Mouse (Mus musculus): Measurements from ENCODE around the gene Scpep1. TPM values are rescaled to one million over a fixed set of nuclear protein-coding genes. Genes with fewer than 3 reads are reported as not detected.

Gene Scpep1
- polyA plus RNA-seq, 1 experiment from 2014 or later, result 77.4 TPM

- Histone ChIP-seq H3K4me3 (no peak within 1 kb of the TSS), H3K36me3 (no peaks in the 10 kb centered on the region), H3K9me3 (no peaks in the 10 kb centered on the region), H3K27me3 (no peaks in the 10 kb centered on the region), H3K4me1 (peaks cover 7% of the 10 kb centered on the region; the same call in 1 of the 2 replicates), H3K9ac (no peak within 1 kb of the TSS), H3K27ac (no peak within 1 kb of the TSS), H3K4me2 (replicated peaks) (no peak within 1 kb of the TSS)
- no peak for ATAC-seq (ENCODE audit: insufficient number of reproducible peaks, insufficient read depth, low FRiP score, low TSS enrichment)
- WGBS, result 33% methylated on average over 2 of the region's 2 CpGs
Measured at GRCm38 (mm10) chr11:88970202-88970732, 15.0 kb upstream of the Scpep1 start, which contains the start of gene Coil. Gene Coil (plus strand): TSS chr11:88970252.

DNA sequence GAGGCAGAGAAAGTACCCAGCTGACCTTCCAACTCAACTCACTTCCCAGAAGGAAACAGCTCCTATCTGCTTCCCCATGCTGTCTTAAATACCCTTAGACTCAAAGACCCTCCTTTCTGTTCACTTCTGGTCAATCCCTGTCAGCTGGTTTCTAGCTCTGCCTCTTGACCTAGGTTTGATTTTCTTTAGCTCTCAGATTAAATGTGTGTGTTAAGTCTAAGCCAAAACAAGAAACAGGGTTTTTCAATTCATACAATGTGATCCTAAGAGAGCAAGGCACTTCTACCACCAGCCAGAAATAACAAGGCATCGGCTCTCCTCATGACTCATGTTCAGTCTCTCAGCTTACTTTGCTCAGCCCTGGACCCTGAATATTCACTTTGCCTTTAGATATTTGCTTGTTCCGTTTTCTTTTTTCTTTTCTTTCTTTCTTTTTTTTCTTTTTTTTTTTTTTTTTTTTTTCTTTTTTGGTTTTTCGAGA, 11.7 kb upstream of the Scpep1 start, which contains the start of gene Elobl:
Gene Elobl, minus strand, starts transcription at position 51 of the 481 bp plus-strand sequence.
- Histone ChIP-seq H3K9me3 (no peaks in the 10 kb centered on the region), H3K4me3 (no peak within 1 kb of the TSS), H3K36me3 (no peaks in the 10 kb centered on the region), H3K4me1 (no peaks in the 10 kb centered on the region), H3K4me2 (replicated peaks) (no peak within 1 kb of the TSS), H3K27me3 (no peaks in the 10 kb centered on the region), H3K27ac (no peak within 1 kb of the TSS), H3K9ac (no peak within 1 kb of the TSS)
- WGBS, result 80% methylated on average over 3 of the region's 3 CpGs
- no peak for ATAC-seq (ENCODE audit: insufficient number of reproducible peaks, insufficient read depth, low FRiP score, low TSS enrichment)

DNA sequence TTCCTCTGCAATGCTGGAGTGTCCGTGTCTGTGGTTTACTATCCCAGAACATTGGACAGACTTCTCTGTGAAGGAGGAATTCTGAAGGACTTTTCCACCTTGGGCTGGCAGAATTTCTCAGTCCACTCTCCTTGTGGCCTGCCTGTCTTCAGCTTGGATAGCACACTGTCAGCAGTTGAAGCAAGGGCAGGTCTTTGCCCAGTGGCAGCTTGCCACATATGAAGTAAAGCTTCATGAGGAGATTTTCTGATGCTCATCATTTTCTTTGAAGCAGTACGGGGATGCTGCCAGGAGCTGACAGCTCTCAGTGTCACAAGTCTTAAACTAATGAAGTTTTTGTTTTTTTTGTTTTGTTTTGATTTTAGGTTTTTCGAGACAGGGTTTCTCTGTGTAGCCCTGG, 3.6 kb upstream of the Scpep1 start:
- no peak for ATAC-seq (ENCODE audit: insufficient number of reproducible peaks, insufficient read depth, low FRiP score, low TSS enrichment)
- Histone ChIP-seq H3K36me3 (no peaks in the 10 kb centered on the region), H3K4me2 (replicated peaks) (no peak overlapping the region), H3K9ac (no peak overlapping the region), H3K27ac (no peak overlapping the region), H3K9me3 (no peaks in the 10 kb centered on the region), H3K27me3 (no peaks in the 10 kb centered on the region), H3K4me1 (no peaks in the 10 kb centered on the region), H3K4me3 (no peak overlapping the region)
- WGBS, result 78% methylated on average over 3 of the region's 3 CpGs

GRCm38 (mm10) chr11:88954803-88955202, 462 bp downstream of the Scpep1 start:
- Histone ChIP-seq H3K36me3 (peaks cover 12% of the 10 kb centered on the region), H3K4me2 (replicated peaks) (peak overlapping the region; percentile 58), H3K9me3 (no peaks in the 10 kb centered on the region), H3K4me3 (peak overlapping the region; percentile 51), H3K4me1 (no peaks in the 10 kb centered on the region), H3K27me3 (no peaks in the 10 kb centered on the region), H3K9ac (peak overlapping the region; percentile 47), H3K27ac (peak overlapping the region; percentile 32)
- 0 out of 2 replicates have a peak, but pooled peaks have one; percentile 42 for ATAC-seq (ENCODE audit: insufficient number of reproducible peaks, insufficient read depth, low FRiP score, low TSS enrichment)
- 0% methylated on average over 4 of the region's 4 CpGs for WGBS

DNA sequence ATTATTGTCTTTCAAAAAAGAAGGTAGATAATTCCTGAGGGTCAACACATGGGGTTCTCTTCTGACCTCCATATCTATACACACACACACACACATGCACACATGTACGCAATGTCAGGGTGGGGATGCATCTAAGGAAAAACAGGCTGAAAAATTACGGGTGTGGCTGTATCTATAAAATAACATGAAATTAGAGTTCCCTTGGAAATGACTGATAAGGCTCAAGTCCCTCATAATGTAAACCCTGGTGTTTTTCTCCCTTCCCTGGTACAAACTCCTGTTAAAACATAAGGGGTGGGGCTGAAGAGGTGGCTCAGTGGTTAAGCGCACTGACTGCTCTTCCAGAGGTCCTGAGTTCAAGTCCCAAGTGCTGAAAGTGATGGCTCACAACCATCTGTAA, 1.7 kb downstream of the Scpep1 start:
- Histone ChIP-seq H3K9ac (no peak overlapping the region), H3K4me2 (replicated peaks) (no peak overlapping the region), H3K4me1 (no peaks in the 10 kb centered on the region), H3K27ac (no peak overlapping the region), H3K27me3 (no peaks in the 10 kb centered on the region), H3K36me3 (peaks cover 12% of the 10 kb centered on the region), H3K9me3 (no peaks in the 10 kb centered on the region), H3K4me3 (no peak overlapping the region)
- WGBS, result 91% methylated on average over 3 of the region's 3 CpGs
- no peak for ATAC-seq (ENCODE audit: insufficient number of reproducible peaks, insufficient read depth, low FRiP score, low TSS enrichment)

- no peaks in the 10 kb centered on the region for H3K9me3 ChIP-seq
- no peak overlapping the region for H3K9ac ChIP-seq
- H3K27ac ChIP-seq, result no peak overlapping the region
- WGBS, result 92% methylated on average over 5 of the region's 5 CpGs
- no peak for ATAC-seq (ENCODE audit: insufficient number of reproducible peaks, insufficient read depth, low FRiP score, low TSS enrichment)
- H3K4me2 ChIP-seq (replicated peaks), result no peak overlapping the region
- no peaks in the 10 kb centered on the region for H3K4me1 ChIP-seq
- no peak overlapping the region for H3K4me3 ChIP-seq
- H3K36me3 ChIP-seq, result peaks cover 12% of the 10 kb centered on the region
- no peaks in the 10 kb centered on the region for H3K27me3 ChIP-seq
Measured at GRCm38 (mm10) chr11:88952117-88952516, 3.1 kb downstream of the Scpep1 start.

- WGBS, result 96% methylated on average over 2 of the region's 2 CpGs
- no peaks in the 10 kb centered on the region for H3K27me3 ChIP-seq
- H3K4me2 ChIP-seq (replicated peaks), result no peak overlapping the region
- no peak overlapping the region for H3K4me3 ChIP-seq
- no peak for ATAC-seq (ENCODE audit: insufficient number of reproducible peaks, insufficient read depth, low FRiP score, low TSS enrichment)
- H3K27ac ChIP-seq, result no peak overlapping the region
- H3K9me3 ChIP-seq, result no peaks in the 10 kb centered on the region
- H3K4me1 ChIP-seq, result no peaks in the 10 kb centered on the region
- peaks cover 15% of the 10 kb centered on the region for H3K36me3 ChIP-seq
- H3K9ac ChIP-seq, result no peak overlapping the region
Measured at GRCm38 (mm10) chr11:88951576-88951975, 3.7 kb downstream of the Scpep1 start.

DNA sequence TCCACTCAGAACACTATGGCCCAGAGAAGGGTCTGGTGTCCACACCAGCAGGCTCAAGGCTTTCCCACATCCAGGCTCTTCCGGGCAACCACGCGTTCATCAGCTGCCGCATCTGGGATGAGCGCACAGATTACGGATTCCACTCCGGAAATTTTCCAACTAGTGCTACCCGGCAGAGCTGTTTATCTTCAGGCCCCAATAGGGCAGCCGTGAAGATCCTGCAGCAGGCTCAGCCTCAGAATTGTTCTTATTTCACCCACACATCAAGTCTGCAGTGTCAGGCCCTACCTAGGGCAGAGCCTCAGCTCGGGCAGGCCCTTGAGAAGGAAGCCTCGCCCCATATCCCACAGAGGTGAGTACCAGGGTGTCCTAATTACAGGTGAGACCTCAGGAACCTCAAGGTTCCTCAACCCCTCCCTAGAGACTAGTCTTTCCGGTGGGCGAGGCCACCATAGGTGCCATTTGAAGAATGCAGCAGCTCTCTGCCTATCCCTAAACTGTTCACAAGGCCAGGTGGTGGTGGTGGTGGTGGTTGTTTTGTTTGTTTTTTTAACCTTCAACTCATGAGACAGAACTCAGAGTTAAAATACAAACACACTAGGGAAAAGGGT, 4.5 kb downstream of the Scpep1 start:
- WGBS, result 88% methylated on average over 13 of the region's 13 CpGs
- no peak for ATAC-seq (ENCODE audit: insufficient number of reproducible peaks, insufficient read depth, low FRiP score, low TSS enrichment)
- H3K4me3 ChIP-seq, result no peak overlapping the region
- no peak overlapping the region for H3K27ac ChIP-seq
- H3K27me3 ChIP-seq, result no peaks in the 10 kb centered on the region
- H3K36me3 ChIP-seq, result peaks cover 22% of the 10 kb centered on the region
- no peaks in the 10 kb centered on the region for H3K9me3 ChIP-seq
- no peak overlapping the region for H3K9ac ChIP-seq
- no peak overlapping the region for H3K4me2 ChIP-seq (replicated peaks)
- no peaks in the 10 kb centered on the region for H3K4me1 ChIP-seq

DNA sequence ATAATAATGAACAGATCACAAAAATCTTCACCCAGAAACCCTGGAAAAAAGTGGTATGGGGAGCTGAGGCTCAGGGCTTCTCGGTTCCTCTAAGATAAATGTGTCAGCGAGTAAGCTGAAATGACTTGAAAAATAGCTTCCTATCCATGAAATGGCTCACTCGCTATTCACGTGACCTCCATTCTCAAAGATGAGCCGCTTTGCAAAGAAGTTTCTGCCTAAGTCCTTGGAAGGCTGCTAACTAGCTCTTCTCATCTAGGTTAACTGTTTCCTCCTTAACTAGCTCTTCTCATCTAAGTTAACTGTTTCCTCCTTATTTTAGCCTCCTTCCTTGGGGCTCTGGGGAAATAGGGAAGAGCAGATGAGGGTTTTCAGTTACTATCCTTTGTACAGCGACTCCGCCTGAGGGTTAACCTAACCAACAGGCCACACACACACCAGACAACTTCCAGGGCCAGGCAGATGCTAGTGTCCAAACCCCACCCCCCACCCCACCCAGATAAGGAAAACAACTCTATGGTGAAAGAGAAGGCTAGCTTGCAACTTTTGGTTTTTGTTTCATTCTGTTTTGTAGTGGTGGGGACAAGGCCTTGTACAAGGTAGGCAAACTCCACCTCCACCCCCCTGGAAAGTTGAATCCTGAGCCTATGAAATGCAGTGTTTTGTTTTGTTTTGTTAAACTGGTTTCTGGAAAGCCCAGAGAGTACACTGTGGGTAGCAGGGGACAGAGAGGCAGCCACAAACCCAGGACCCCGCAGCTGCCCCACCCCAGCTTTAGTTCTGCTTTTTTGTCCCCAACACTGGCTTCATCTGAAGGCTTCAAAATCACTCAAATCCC, 5.2 kb downstream of the Scpep1 start:
- Histone ChIP-seq H3K4me3 (no peak overlapping the region), H3K27me3 (no peaks in the 10 kb centered on the region), H3K4me1 (no peaks in the 10 kb centered on the region), H3K27ac (no peak overlapping the region), H3K9me3 (no peaks in the 10 kb centered on the region), H3K36me3 (peaks cover 29% of the 10 kb centered on the region), H3K9ac (no peak overlapping the region), H3K4me2 (replicated peaks) (no peak overlapping the region)
- 88% methylated on average over 8 of the region's 8 CpGs for WGBS
- no peak for ATAC-seq (ENCODE audit: insufficient number of reproducible peaks, insufficient read depth, low FRiP score, low TSS enrichment)

DNA sequence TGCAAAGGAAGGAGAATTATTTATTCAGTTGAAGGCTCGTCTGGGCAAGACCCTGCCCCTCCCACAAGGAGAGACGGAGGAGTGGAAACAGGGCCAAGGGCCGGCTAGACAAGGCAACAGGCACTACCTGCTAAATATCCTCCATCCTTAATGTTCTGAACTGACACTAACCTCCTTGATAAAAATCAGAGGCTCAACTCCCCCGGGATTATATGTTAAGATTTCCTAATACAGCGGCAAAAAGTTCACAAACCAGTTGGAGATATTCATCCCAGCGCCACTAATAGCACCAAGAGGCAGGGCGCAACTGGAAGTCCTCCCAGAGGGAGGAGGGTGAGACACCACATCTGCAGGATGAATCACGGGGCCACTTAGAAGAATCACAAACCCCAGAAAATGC, 6.4 kb downstream of the Scpep1 start:
- no peak overlapping the region for H3K4me2 ChIP-seq (replicated peaks)
- 74% methylated on average over 8 of the region's 8 CpGs for WGBS
- H3K4me3 ChIP-seq, result no peak overlapping the region
- no peaks in the 10 kb centered on the region for H3K4me1 ChIP-seq
- no peak for ATAC-seq (ENCODE audit: insufficient number of reproducible peaks, insufficient read depth, low FRiP score, low TSS enrichment)
- no peaks in the 10 kb centered on the region for H3K9me3 ChIP-seq
- H3K27me3 ChIP-seq, result no peaks in the 10 kb centered on the region
- no peak overlapping the region for H3K27ac ChIP-seq
- H3K9ac ChIP-seq, result no peak overlapping the region
- H3K36me3 ChIP-seq, result peaks cover 40% of the 10 kb centered on the region

GRCm38 (mm10) chr11:88945971-88946585, 9.2 kb downstream of the Scpep1 start:
- no peak for ATAC-seq (ENCODE audit: insufficient number of reproducible peaks, insufficient read depth, low FRiP score, low TSS enrichment)
- no peaks in the 10 kb centered on the region for H3K9me3 ChIP-seq
- H3K4me1 ChIP-seq, result no peaks in the 10 kb centered on the region
- no peak overlapping the region for H3K27ac ChIP-seq
- H3K27me3 ChIP-seq, result no peaks in the 10 kb centered on the region
- H3K4me3 ChIP-seq, result no peak overlapping the region
- H3K36me3 ChIP-seq, result peaks cover 43% of the 10 kb centered on the region
- 79% methylated on average over 7 of the region's 8 CpGs for WGBS
- no peak overlapping the region for H3K4me2 ChIP-seq (replicated peaks)
- H3K9ac ChIP-seq, result no peak overlapping the region

All from embryonic facial prominence, embryonic 12.5 days (tissue).